Mouse (Mus musculus) megakaryocyte, adult 5-6 weeks (primary cell): ENCODE data around the gene Cdk1. TPM values are rescaled to one million over a fixed set of nuclear protein-coding genes. Genes with fewer than 3 reads are reported as not detected.
A peak's percentile ranks its signal among the peaks of the same experiment; 100 is the strongest.
"Not testable (repeated sequence)": the region's sequence is repeated elsewhere in the genome, so short reads cannot be mapped to it uniquely, and the experiment has no call there.

Source experiments
- ATAC-seq: 2 replicates; pipeline ENCODE4 v1.8.0; 2016; ENCODE audit warnings: mild to moderate bottlenecking, inconsistent platforms; ENCODE audit not compliant: poor library complexity, severe bottlenecking
- total RNA-seq, 2 experiments: library from RNA; stranded (forward) in 1 of 2; stranded (reverse) in 1 of 2; fragments of 153-499, 151-499 nt in 1 of 2; fragments of 221-1000, 200-1000 nt in 1 of 2; gene quantifications; 2 replicates each; pipeline versions ENCODE4 v1.2.3 to v1.2.4; 2015 to 2017

Gene Cdk1
- total RNA-seq (2015): 97.3 and 102 TPM in 2 replicates
- 210 and 232 TPM in 2 replicates for total RNA-seq (2017)

DNA sequence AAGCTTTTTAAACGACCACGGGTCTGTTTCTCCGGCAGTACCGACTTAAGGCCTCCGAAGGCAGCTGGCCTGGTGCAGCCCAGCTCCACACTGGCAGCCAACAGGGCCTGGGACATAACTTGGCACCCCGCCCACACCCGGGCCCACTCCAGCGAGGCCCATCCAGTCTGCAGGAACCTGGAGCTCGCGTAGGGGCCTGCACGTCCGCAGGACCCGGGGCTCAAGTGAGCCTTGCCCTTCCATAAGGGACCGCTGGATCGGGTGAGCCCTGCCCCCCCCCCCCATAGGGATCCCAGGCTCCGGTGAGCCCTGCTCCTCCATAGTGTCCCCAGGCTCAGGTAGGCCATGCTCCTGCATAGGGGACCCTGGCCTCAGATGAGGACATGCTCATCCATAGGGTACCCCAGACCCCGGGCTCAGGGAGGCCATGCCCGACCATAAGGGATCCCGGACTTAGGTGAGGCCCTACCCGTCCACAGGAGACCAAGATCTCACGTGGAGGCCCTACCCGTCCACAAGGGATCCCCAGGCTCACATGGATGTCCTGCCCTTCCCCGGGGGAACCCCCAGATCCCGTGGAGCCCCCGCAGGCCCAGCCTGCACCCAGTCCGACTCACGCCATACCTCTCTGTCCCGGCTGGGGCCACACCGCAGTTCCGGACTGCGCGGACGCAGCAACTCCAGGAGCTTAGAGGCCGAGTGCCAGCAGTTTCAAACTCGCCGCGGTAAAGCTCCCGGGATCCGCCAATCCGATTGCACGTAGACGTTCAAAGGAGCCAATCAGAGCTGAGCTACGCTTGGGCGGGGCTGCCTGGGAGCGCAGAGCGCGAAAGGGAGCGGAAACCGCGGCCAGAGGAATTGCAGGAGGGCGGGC lies at the start of gene Cdk1:
Gene Cdk1 (minus strand): TSS at position 727 of the 874 bp plus-strand sequence.
- peak; percentile 95 for ATAC-seq

DNA sequence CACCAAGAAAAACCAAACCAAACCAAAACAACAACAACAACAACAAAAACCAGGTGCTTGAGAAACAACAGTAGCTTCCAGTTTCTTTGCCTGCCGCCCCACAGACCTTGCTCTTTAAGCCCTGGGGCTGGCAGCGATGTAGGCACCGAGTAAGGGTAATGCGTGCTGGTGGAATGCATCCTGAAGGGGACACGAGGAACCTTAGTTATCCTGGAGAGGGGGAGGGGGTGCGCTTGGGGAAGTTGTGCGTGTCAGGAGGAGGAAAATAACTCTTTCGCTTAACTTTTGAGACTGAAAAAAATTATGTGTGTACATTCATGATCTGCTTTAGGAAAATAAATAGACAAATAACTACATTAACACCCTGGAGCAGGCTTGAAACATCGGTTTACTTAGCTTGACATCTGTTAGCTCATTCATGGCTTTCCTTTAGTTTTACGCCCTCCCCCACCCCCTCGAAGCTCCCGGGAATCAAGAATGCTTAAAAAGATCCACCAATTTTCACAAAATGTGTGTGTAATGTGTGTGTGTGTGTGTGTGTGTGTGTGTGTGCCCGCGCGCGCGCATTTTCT lies 47.2 kb upstream of the Cdk1 start:
- ATAC-seq: no peak

DNA sequence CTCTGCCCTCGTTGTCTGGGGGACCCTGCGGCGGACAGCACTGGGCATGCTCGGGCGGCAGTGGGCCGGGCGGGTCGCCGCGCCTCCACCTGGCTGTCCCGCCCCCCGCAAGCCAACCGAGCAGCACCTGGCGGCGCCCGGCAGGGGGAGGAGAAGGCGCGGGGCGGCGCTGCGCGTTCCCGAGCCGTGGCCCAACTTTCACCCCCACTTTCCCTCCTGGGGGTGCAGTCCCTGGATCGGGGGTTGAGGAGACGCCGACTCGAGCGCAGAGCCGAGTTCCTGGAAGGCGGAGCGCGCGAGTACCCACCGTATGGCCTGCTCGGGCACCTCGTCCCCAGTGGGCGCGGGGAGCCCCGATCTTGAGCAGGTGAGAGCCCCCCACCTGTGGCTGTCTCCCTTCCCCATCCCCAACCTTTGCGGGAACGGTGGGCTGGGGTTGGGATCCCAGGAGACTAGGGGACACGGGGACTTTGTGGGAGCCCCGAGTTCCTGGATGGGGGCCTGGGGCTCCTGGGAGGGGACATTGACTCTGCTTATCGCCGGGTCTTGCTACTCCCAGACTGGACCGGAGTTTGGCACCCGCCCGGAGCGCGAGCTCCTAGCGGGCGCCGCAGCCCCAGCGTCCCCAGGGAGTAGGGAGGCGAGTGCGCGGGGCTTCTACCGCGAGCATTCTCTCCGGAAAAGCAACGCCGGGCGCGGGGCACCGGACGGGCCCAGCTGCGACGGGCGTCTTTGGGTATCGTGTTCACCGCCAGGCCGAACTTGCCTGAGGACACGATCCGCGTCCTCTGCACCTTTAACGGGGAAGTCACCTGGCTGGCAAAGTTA lies 46.2 kb upstream of the Cdk1 start, which contains the start of gene Ank3:
Gene Ank3 (plus strand): TSS at position 11 of the 828 bp plus-strand sequence.
- no peak for ATAC-seq

DNA sequence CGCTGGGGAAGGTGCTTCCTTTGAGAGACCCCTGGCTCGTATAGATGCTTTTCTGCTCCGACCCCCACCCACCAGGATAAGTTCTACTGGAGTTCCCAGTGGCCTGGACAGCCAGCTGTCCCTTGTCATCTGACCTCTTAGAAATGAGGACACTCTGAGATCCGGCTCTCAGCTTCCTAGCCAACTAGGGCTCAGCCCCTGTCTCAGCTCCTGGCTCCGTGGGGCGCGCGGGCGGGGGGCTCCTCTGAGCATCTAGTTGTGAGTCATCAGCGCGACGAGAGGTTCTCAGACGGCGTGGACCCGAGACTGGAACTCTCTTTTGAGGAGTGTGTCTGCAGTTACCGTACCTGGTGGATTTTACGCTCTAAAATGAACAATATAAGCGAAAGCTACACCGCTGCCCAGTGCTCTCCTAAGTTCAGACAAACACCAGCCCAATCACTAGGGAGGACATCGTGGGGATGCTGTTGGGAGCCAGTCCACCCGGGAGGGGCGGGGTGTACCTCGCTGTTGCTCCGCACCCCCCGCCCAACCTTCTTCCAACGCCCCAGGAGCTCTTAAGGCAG lies 45.5 kb upstream of the Cdk1 start:
- ATAC-seq: no peak

DNA sequence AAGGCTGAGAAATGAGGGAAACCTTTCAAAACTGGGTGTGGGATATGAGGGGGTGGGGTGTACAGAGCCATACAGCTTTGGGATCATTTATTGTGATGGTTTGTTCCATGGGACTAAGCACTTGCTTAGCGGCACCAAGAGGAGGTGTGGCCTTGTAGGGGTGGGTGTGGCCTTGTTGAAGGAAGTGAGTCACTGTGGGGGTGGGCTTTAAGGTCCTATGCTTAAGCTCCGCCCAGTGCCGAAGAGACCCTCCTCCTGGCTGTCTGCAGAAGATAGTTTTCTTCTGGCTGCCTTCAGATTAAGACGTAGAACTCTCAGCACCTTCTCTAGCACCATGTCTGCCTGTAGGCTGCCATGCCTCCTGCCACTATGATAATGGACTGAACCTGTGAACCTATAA lies 36.8 kb upstream of the Cdk1 start:
- no peak for ATAC-seq

DNA sequence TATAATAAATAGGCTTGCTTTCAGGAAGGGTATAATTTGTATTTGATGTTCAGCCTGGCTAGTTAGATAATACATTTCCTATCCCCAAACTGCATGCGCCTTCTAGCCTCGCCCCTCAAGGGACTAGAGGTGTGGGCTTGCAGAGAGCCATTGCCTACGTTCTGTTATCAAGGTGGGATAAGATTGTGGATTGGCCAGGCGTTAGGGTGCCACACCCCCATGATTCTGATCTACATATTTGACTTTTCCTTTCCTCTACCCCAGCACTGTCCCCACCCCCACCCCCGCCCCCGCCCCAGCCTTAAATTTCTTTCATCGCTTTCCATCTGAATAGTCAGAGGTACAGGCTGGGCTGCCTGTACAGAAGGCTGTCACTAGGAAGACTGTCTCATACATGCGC lies 34.0 kb upstream of the Cdk1 start:
- ATAC-seq: no peak

DNA sequence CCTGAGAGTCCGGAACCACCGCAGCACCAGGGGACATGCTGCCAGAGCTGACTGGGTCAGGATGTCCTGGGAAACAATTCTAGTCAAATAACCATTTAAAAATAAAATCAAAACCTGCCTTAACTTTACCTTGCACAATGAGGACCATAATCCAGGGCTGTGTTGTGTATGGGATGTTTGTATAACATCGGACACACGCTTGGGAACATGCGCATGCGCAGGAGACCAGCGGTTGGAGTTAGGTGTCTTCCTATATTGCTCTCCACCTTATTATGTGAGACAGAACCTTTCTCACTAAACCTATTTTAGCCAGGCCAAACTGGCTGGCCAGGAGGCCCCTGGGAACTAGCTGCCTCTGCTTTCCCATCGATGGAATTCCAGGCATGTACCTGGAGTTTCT lies 32.4 kb upstream of the Cdk1 start:
- ATAC-seq: no peak

DNA sequence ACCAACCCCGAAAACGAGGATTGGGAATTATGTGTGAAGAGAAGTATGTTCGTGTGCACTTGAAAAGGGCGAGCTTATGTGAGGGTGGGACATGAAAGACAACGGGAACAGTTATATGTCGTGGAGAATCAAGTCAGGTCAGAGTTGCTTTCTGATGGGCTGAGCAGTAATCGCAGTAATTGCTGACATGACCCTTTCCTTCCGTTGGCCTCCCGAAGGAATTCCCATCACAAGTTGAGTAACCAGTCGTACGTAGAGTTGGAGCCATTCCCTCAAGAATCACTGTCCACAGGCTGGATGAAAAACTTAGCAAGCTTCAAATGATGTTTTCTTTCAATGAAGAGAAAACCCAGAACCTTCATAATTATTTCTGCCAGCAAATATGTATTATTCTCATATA lies 31.9 kb upstream of the Cdk1 start:
- no peak for ATAC-seq

DNA sequence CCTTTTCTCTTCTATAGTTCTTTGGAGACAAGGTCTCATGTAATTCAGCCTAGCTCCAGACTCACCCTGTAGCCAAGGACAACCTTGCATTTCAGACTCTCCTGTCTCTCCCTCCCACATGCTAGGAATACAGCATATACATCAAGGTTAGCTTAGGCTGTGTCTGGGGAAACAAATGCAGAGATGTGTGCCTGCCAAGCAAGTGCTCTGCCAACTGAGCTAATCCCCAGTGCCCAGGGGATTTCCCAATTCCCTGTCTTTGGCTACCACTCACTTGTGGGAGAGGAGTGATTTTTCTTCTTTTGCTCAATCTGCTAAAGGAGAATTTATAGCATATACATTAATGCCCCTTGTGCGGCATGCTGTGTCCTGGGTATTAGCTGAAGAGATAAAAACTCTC lies 30.4 kb upstream of the Cdk1 start:
- ATAC-seq: no peak

DNA sequence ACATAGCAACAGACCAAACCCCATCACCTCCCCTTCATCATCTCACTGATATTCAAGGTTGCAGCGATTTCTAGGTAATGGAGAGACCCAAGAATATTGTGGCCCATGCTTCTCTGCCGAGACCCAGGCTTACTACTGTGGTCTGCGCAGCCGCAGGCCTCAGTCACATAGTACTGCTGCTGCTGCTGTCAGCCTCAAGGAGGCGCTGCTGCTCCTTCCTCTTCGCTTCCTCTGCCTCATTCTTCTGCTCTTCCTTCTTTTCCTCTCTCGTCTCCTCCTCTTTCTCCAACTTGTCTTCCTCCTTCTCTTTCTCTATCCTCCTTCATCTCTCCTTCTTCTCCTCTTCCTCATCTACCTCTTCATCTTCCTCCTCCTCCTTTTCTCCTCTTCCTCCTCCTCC lies 22.4 kb upstream of the Cdk1 start:
- no peak for ATAC-seq

DNA sequence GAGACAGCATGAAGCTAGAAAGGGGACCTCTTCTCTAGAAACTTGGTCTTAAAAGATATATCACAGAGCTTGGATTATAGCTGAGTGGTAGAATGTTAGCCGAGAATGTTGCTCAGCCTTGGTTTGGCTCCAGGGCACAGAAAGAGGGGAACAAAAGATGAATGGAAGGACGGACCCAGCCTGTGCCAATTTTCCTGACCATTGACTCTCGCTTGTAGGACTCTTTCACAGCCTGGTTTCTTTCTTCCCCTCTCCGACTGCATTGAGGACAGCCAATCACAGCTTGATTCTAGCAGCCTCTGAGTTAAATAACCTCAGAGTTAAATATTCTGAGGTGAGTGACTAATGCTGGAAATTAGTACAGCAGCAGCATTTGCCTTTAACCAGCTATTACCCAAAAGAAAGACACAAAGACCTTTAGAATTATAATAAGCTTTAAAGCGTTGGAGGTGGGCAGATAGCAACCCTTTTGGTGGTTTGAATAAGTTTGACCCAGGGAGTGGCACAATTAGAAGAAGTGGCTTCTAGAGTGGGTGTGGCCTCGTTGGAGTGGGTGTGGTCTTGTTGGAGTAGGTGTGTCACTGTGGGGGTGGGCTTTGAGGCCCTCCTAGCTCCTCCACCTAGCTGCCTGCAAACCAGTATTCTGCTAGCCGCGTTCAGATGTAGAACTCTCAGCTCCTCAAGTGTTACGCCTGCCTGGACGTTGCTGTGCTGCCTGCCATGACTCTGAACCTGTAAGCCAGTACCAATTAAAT lies 21.2 kb upstream of the Cdk1 start:
- no peak for ATAC-seq

DNA sequence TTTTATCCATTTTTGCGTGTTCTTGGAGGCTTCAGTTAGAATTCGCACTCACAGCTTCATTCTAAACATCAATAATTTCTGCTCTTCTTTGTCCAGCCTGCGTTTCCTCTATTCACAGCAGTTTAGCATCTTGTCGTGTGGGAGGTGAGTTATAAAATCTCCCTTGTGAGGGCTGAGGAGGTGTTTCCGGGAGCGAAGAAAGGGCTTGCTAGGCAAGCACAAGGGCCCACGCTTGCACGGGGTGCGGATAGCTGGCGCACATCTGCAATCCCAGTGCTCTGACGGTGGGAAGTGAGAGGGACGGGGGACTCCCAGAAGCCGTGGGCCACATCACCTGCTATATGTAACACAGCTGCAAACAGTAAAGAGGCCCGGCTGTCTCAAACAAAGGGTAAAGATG lies 19.3 kb upstream of the Cdk1 start:
- no peak for ATAC-seq

DNA sequence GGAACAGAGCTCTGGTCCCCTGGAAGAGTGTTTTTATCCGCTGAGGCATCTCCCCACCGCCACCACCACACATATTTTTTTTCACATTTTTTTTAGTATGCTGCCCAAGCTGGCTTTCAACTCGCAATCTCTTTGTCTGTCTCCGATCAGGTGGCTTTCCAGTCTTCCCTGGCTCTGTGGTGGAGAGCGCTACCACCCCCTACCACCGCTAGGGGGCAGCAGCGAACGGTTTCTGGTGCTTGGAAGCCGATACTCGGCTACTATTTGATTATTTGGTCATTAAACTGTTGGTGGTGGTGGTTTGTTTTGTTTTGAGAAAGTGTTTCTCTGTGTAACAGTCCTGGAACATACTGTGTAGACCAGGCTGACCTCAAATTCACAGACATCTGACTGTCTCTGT lies 18.7 kb upstream of the Cdk1 start:
- peak; percentile 67 for ATAC-seq

DNA sequence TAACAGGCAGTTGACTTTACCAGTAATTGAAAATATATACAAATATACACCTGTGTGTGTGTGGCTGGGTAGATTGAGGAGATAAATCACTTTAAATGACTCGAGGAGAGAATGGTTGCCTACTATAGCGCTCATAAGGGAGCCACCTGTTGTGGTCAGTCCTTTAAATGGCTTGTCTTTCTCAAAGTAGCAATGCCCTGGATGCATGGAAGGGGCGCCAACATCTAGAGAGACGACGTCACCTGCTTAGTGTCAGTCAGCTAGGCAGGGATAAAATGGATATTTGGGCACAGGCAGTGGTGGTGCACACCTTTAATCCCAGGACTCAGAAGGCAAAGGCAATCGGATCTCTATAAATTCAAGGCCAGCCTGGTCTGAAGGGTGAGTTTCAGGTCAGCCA lies 16.6 kb upstream of the Cdk1 start:
- no peak for ATAC-seq

DNA sequence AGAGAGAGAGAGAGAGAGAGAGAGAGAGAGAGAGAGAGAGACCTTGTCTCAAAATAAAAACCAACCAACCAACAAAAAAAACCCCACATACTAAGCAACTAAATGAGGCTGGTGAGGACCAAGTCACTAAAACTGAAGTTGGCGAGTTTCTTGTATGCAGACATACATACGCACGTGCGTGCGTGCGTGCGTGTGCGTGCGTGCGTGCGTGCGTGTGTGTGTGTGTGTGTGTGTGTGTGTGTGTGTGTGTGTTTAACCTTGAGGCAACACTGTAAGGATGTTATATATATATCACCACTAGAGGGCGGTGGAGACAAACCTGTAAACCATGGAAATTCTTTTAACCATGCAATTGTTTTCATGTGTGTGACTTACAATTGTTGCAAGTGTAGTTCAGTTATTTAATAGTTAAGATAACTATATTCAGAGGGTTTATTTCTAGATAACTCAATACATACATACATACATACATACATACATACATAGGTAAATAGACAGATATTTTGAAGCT lies 14.2 kb upstream of the Cdk1 start:
- peak; percentile 40; the same call in 1 of the 2 replicates for ATAC-seq

DNA sequence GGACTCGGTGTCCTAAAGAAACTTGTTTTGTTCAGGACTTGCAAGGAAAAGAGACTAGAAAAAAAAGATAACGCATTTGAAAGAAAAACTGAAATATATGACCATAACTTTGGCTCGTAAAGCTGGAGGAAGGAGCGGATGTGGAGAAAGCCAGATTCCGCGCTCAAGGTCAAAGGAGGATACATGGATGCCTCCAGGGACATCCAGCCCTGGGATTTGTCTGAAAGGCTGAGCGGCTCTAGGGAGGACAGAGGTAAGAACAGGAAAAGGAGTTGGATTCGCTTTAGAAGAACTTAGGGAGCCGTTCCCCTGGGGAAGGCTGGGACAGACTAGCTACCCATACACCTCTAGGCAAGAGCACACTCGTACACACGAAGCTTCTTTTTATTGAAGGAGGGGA lies 13.5 kb upstream of the Cdk1 start:
- no peak for ATAC-seq

DNA sequence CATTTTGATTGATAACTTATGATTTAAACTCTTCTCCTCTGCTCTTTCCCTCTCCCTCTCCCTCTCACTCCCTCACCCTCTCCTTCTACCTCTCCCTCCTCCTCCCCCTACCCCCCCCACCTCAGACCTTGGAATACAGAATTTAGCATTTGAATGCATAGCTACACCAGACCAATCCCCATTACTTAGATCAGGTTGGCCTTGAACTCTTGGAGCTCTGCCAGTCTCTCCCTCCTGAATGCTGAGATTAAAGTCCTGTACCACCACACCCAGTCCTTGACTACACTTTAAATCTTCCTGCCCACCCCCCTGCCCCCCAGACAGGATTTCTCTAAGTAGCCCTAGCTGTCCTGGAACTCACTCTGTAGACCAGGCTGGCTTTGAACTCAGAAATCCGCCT lies 6.9 kb upstream of the Cdk1 start:
- ATAC-seq: no peak

DNA sequence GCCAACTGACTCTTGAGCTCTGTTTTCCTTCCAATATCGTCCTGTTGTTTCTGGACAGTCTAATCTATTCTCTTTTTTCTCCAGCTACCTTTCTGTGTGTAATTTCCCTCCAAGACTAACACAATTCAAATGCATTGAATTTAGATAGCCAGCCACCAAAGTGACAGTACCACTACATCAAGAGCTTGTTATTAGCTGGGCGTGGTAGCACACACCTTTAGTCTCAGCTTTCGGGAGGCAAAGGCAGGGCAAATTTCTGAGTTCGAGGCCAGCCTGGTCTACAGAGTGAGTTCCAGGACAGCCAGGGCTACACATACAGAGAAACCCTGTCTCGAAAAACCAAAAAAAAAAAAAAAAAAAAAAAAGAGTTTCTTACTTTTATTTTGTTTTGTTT lies 345 bp upstream of the Cdk1 start:
- not testable (repeated sequence) for ATAC-seq

DNA sequence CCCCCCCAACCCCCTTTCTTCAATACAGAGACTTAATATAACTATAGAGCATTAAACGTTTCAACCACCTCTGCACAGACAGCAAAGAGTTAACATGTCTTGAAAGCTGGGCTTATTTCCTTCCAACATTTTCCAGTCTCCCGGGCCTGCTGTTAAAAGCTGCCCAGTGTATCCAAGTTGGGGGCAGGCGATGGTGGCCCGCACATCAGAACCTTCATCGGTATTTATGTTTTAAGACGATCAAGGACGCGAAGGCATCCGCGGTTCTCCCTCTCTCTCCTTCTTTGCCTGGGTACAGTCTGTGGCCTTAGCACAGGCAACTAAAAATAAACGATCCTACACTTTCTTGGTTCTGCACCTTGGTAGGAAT lies 911 bp downstream of the Cdk1 start:
- ATAC-seq: no peak
